Mouse (Mus musculus) layer of hippocampus, adult 9-11 months (tissue): Measurements from ENCODE around the gene Psmf1.

ENCODE experiments used
- DNase-seq: peaks from one replicate; pipeline ENCODE4 v3.0.0; 2022

Psmf1 gene

DNA sequence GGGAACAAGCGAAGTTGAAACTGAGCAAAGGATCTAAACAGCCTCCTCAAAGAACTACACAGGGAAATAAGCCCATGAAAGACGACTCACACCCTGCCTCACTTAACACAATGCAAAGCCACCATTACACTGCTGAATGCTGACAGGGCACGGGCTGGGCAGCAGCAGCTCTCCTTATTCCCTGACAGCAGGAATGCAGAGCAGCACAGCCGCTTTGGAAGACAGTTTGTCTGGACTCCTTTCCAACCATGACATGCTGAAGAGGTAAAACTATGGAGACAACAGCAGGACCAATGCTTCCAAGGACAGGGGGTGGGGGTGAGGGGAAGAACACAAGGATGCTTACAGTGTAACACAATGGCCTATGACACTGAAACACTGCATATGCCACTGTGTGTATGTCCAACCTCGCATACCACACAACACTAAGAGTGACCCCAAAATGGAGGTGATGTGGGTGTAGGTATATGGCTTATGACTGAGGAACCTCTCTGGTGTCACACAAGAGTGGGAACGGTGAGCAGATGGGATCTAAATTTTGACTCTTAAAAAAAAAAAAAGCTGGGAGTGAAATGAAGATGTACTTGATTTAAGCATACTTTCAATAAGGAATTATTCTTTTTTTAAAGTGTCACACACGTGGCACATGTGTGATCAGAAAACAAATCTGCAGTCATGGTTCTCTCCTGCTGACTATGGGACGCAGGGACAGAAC, 10.7 kb downstream of the Psmf1 start:
- no peak for DNase-seq

DNA sequence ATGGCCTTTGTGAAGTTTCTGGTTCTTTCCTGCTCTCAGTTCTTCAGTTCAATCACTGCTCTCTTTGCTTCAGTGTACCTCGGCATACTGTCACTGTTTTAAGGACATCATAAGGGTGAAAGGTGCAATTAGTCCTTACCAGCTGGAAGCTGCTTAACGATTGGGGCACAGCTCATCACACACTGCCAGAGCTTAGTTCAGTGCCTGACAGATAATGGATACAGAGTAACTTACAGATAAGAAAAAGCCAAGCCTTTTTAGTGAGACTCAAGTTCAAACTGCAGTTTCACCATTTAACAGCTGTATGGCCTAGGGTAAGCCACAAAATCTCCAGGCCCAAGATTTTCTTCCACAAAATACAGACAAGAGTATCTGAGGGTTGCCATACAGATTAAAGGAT, 19.9 kb downstream of the Psmf1 start:
- DNase-seq = no peak

DNA sequence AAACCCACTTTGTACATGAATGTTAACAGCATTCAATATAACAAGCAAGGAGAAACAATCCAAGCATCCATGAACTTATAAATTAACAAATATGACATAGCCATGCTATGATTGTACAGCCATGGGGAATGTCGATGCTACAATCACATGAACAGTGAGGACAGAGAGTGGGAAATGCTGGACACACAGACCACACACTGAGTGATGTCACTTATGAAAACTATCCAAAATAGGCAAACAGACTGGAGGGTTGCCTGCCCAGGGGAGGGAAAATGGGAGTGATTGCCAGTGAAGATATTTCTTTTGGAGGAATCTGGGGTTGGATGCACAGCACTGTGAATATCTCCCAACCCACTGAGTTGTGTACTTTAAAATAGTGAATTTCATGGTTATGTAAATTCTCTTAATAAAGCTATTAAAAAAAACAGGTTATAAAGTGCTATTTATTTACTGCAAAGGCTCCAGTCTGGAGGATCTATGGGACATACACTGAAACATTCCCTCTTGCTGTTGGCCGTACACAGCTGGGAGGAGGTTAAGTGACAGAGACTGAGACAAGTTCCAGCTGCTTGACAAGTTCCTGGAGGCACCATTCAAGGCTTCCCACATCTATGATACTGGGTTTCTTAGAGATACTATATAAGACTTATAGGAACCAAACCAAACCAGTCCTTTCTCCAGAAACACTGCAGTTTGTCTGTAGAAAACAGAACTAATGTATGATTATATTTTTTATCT, 27.5 kb downstream of the Psmf1 start:
- no peak for DNase-seq

DNA sequence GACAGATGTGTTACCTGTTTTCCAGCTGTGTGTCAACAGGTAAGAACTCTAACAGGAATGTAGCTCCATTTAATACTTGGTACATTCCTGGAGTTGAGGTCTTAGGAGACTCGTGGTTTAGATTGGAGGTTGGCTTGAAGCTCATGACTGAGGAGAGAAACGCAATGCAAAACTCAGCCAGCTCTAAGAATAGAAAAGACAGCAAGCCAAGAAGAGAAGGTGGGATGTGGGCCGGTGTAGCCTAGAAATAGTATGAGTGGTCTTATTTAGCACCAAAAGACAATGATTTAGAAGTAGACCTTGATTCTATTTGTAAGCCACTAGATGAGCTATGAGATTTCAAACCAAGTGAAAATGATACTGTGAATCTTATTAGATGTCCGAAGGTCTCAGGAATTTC, 28.5 kb downstream of the Psmf1 start:
- DNase-seq = no peak

DNA sequence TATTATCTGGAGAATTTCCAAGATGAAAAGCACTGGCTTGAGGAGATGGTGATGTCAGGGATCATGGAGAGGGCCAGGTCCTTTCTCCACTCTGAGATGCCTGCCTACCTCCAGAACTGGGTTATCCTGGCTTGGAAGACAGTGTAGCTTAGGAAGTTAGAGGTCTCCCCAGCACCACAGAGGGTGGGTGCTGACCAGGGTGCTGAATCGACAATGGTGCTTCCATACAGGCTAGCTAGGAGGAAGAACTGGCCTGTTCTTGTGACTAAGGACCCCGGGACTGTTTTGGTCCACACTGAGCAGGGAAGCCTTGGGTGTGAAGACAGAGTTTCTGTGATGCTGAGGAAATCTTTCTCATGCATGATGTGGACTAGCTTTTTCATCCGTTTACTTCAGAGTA, 31.3 kb downstream of the Psmf1 start:
- DNase-seq = no peak

DNA sequence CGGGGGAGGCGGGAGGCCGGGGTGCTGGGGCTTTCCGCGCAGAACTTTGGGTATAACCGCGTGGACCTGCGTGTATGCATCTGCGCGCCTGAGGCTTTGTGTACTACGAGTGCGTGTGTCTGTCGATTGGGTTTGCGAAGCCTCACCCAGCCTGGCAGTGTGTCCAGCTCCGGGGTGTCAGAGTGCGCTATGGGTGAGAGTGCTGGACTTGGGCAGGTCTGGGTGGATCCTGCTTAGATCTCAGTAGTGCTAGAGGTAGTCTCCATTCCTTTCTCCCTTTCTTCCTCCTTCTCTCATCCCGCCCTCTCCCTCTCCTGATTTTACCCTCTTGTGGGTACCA, 41.2 kb downstream of the Psmf1 start:
- DNase-seq = no peak

DNA sequence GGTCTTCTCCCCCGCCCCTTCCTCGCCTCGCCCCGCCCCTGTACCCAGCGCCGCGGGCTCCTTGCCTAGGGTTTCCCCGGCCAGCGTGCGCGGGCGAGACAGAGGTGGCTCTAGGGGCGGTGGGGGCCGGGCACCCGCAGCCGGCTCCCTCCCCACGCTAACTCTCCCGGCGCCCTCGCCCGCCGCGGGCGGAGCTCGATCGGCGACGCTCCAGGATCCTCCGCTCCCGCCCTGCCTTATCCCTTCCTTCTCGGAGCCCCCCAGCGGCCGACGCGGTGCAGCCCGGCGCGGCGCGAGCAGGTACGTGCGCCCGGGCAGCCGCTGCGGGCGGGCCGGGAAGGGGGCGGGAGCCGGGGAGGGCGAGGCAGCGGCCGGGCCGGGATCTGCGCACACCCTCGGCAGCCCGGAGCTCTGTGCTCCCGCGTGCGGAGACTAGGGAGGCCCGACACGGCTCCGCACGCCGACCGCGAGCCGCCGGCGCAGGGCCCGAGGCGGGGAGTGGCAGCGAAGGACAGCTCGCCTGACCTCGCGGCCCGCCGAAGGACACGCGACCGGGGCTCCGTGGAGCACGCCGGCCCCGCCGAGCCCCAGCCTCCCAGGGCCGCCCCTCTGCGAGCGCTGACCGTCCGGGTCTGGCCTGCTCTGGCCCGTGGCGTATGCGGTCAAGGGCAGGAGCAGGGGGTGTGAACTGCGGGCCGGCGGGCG, 41.7 kb downstream of the Psmf1 start:
- peak; percentile 33 for DNase-seq

DNA sequence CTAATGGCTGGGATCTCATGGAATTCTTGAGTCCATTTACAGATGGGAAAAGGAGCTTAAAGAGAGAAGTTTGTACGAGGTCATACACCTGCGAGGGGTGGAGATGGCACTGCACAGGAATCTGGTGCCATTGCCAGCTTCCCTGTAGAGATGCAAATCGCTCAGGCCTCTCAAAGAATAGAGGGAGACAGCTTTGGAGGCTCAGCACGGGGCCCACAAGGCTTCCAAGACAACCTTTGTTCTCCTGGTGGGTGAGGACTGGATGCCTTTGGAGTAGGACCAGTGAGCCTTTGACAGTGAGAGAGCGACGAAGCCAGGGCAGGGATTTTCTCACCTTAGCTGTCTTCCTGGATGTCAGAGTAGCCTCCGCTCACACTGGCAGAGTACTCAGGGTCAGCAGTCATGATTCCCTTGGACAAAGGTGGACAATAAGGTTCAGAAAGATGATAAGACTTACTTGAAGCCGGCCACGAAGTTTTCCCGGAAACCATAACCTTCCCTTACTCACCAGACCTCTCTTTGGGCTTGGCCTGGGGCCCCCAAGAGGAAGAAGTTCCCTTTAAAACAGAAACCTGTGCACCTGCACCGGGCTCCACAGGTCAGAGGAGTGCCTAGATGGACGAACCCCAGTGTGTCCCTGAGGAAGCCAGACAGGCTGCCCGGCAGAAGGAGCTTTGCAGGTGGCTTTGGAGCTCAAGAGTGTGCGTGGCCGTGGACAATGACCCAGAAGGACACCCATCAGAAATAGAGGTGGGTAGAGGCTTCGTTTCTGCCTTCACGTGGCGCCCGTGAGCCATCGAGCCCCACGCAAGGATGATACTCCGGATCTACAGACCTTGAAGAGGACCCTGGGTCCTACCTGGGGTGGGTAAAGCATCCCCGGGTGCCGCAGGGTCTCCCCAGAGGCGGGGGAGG, 42.5 kb downstream of the Psmf1 start, which contains the start of gene Tmem74b:
Tmem74b (plus strand) TSS at position 778 of the 915 bp plus-strand sequence.
- no peak for DNase-seq

DNA sequence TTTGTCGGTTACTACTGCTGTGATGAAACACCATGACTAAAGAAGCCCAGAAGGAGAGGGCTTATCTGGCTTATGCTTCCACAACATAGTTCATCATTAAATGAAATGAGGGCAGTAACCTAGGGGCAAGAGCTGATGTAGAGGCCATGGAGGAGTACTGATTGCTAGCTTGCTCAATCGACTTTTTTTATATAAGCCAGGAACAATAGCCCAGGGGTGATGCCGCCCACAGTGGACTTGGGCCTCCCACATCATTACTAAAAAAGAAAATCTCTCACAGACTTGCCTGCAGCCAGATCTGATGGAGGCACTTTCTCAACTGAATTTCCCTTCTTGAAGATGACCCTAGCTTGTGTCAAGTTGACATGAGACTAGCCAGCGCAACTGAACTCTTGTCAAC, 61.0 kb downstream of the Psmf1 start:
- no peak for DNase-seq

DNA sequence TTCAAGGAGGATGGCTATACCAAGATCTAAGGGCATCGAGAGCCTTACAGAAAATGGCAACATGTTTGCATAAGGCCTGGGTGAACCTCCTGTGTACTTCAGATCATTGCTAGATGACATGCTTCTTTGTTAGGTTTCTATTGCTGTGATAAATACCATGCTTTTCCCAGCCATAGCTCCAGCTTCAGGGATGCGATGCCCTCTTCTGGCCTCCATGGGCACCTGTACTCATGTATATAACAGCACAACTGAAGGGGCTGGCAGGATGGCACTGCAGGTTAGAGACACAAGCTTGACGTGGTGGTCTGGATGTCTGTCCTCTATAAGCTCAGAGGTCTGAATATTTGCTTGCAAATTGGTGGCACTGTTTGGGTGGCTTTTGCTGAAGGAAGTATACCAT, 61.6 kb downstream of the Psmf1 start:
- no peak for DNase-seq

DNA sequence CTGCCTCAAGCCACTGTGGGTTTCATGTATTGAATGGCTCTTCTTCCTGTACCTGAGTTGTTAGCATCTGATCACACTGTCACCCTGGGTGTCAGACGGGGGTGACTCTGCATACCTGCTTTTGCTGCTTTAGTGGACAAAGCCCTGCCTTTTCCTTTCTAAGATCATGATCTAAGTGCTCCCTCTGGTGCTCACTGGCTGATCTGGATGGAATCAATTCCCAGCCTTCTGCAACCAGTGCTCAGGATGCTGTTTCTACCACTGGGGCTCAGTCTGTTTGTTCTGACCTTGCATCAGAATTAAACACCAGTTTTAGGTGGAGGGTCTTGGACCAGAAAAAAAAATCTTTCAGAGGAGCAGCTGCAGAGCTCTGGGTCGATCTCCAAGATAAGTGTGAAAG, 67.8 kb downstream of the Psmf1 start:
- DNase-seq = no peak

DNA sequence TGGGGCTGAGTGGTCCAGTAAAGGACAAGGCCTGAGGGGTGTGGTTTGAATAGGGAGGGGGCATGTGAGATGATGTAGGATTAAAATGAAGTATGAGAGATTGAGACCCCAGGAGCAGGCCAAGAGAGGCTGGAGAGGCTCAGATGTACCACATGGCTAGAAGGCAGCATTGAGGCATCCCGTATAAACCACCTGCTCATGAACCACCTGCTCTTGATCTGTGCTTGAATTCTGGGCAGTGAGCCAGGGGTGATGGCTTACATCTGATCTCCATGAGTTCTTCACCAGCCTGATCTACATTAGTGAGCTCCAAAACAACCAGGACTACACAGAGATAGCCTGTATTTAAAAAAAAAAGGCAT, 73.0 kb downstream of the Psmf1 start:
- no peak for DNase-seq

DNA sequence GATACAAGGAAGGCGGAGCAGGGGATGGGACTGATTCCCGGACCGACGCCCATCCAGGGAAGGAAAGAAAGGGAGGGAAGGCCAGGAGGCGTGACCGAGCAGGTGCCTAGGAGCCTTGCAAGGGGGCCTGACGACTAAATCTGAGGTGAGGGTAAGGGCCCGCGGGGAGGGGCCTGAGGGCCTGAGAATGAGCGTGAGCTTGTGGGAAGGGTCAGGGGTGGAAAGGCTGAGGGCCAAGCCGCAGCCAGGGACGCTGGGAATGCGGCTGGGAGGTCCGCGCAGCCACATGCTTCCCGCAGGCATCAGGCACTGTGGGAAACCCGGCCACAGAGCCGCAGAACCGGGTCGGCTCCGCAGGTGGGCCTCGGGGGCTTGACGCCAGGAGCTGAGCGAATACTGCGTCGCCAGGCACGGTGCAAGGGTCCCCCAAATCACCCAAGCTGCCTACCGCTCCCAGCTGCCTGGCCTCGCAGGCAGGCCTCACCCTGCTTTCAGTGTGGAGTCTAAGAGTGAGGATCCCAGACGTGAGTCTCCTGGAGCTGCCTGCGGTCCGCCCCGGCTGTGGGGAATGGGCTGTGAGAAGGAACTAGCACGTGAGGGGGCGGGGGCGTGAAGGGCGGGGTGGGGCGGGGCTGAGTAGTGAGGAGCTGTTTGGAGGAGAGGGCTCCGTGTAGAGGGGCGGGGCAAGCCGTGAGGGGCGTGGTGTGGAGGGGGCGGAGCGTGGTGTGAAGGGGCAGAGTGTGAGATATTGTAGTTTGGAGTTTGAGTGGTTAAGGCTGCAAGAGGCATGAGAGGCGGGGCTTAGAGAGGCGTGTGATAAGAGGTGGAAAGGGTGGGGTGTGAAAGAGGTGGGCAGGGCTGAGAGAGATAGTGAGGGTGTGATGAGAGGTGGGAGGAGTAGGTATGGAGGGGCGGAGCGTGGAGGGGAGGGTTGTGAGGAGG, 73.7 kb downstream of the Psmf1 start:
- no peak for DNase-seq

DNA sequence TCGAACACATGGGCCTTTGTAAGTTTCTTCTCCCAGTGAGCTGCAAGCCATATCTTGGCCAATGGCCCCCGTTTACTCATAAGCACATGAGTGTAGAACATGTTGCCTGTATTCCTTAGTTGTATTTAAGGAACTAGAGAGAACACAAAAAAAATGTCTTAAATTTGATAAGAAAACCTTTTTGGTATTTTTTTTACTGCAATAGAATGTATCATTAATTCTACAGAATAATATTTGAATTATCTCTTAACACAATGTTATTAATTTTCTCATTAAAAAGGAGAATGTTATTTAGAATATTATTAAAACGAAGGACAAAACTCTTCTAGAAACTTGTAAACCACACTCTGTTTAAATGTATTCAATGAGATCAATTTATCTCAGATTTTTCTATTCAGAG, 75.6 kb downstream of the Psmf1 start, which contains the start of gene Rad21l:
Rad21l (minus strand) TSS at position 101 of the 400 bp plus-strand sequence.
- DNase-seq = no peak
